Comparison of ENCODE assay signal across 10 mouse cellular contexts in the genomic region with DNA sequence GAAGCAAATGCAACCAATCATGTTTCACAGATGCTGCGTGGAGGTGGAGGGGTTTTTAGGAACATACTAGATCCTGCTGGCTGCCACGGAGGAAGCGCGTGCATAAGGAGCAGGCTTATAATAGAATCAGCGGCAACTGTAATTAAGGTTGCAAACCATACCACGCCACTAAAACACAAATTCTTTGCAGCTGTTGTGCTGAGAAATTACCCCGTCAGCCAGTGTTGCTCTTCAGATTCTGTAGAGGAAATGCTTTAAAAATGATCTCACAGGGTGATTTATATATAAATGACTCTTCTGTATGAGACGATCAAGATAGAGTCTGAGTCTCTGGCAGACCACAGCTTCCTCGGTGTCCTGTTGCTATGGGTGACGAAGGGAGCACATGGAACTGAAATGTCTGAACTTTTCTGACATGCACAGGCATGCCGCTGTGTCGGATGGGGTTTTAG. TPM values are rescaled to one million over a fixed set of nuclear protein-coding genes. Genes with fewer than 3 reads are reported as not detected.
A peak's percentile ranks its signal among the peaks of the same experiment; 100 is the strongest.
DNase-seq lines count a peak whose midpoint lies in the region; ATAC-seq and TF ChIP-seq lines count a peak whose summit lies in the region.
"Had no signal": no experiment of that assay in that cellular context is flagged by ENCODE, and none has a peak within 500 bp of the region (broad histone marks: within the 10 kb centered on the region; RNA-seq: fewer than 3 reads in every experiment).

No protein-coding gene starts in this region.

- H3K4me2 ChIP-seq in heart, embryonic 12.5 days, result no peak overlapping the region
- H3K4me2 ChIP-seq: hindbrain, embryonic 15.5 days had no signal

- H3K9me3 ChIP-seq in midbrain, embryonic 10.5 days (replicated peaks), result no peaks in the 10 kb centered on the region
- no peaks in the 10 kb centered on the region for H3K9me3 ChIP-seq in heart, embryonic 12.5 days (replicated peaks)
- H3K9me3 ChIP-seq: hindbrain, embryonic 15.5 days had no signal

- peak; percentile 56 for DNase-seq in left cerebral cortex, adult 11 months (ENCODE audit: low spot score)
- DNase-seq in left cerebral cortex, postnatal 4 days, result no peak
- DNase-seq in induced T-regulatory cell, adult 2 months (ENCODE audit: low read depth), result peak; percentile 22
- DNase-seq in B cell, adult 2 months, result no peak
- DNase-seq in midbrain, embryonic 10.5 days (ENCODE audit: low spot score), result no peak

- no peak for TF ChIP-seq CTCF in cortical plate, adult 2 months (IDR thresholded peaks at IDR 0.05; ENCODE audit: extremely low read depth, insufficient read depth, low read length)
- no peak for TF ChIP-seq CTCF in olfactory bulb, adult 2 months (IDR thresholded peaks at IDR 0.05; ENCODE audit: insufficient read depth, low read depth, low read length)

- no peak for ATAC-seq in heart, embryonic 12.5 days (ENCODE audit: insufficient number of reproducible peaks, low FRiP score)
- ATAC-seq: midbrain, embryonic 16.5 days had no signal

- peaks cover 6% of the 10 kb centered on the region for H3K4me1 ChIP-seq in cortical plate, adult 2 months (ENCODE audit: control insufficient read depth, insufficient read depth, low read length)
- peaks cover 34% of the 10 kb centered on the region for H3K4me1 ChIP-seq in olfactory bulb, adult 2 months (ENCODE audit: control insufficient read depth, insufficient read depth, low read length)
- no peaks in the 10 kb centered on the region for H3K4me1 ChIP-seq in midbrain, embryonic 10.5 days
- peaks cover 58% of the 10 kb centered on the region for H3K4me1 ChIP-seq in heart, embryonic 12.5 days (replicated peaks)

- no peaks in the 10 kb centered on the region for H3K27me3 ChIP-seq in midbrain, embryonic 10.5 days (ENCODE audit: low read depth, poor library complexity, severe bottlenecking)
- H3K27me3 ChIP-seq in heart, embryonic 12.5 days (replicated peaks), result no peaks in the 10 kb centered on the region
- H3K27me3 ChIP-seq: hindbrain, embryonic 15.5 days had no signal

- H3K27ac ChIP-seq in cortical plate, adult 2 months (ENCODE audit: insufficient read depth, low read length), result no peak overlapping the region
- peak overlapping the region; percentile 90 for H3K27ac ChIP-seq in olfactory bulb, adult 2 months (ENCODE audit: insufficient read depth, low read depth, low read length)
- H3K27ac ChIP-seq in midbrain, embryonic 10.5 days (replicated peaks), result no peak overlapping the region
- H3K27ac ChIP-seq in heart, embryonic 12.5 days (ENCODE audit: poor library complexity, severe bottlenecking), result no peak overlapping the region; the same call in 1 of the 2 replicates
- H3K27ac ChIP-seq: hindbrain, embryonic 15.5 days had no signal

- peaks cover 86% of the 10 kb centered on the region for H3K36me3 ChIP-seq in midbrain, embryonic 10.5 days
- peaks cover 31% of the 10 kb centered on the region for H3K36me3 ChIP-seq in heart, embryonic 12.5 days

- WGBS in olfactory bulb, adult 2 months, result 20% methylated on average over 12 of the region's 12 CpGs
- 92% methylated on average over 12 of the region's 12 CpGs for WGBS in midbrain, embryonic 10.5 days
- 68% methylated on average over 12 of the region's 12 CpGs for WGBS in heart, embryonic 12.5 days

- TF ChIP-seq POLR2A in cortical plate, adult 2 months (IDR thresholded peaks at IDR 0.05; ENCODE audit: extremely low read depth, insufficient read depth, low read length), result 0 out of 2 replicates have a peak, but pooled peaks have one; percentile 27
- TF ChIP-seq POLR2A in olfactory bulb, adult 2 months (IDR thresholded peaks at IDR 0.05; ENCODE audit: insufficient read depth, low read depth, low read length), result no peak

- peak overlapping the region; percentile 18 for H3K4me3 ChIP-seq in cortical plate, adult 2 months (ENCODE audit: insufficient read depth, low read length)
- peak overlapping the region; percentile 70 for H3K4me3 ChIP-seq in olfactory bulb, adult 2 months (ENCODE audit: insufficient read depth, low read depth, low read length)
- no peak overlapping the region for H3K4me3 ChIP-seq in midbrain, embryonic 10.5 days
- no peak overlapping the region for H3K4me3 ChIP-seq in heart, embryonic 12.5 days
- H3K4me3 ChIP-seq: hindbrain, embryonic 15.5 days had no signal

- H3K9ac ChIP-seq in heart, embryonic 12.5 days, result no peak overlapping the region
- H3K9ac ChIP-seq: hindbrain, embryonic 15.5 days had no signal

- intact Hi-C loops in left cerebral cortex, postnatal 4 days (cut with DNase I), result loop anchor here (5.0 kb wide), 1 partner anchor 33 kb away; no protein-coding TSS in a partner anchor

RNA-seq across cellular contexts. Expression of a gene that starts 40.1 kb away (rescaled TPM):
- 10 to 100 TPM; 62.9 TPM for total RNA-seq in left cerebral cortex, postnatal 4 days (2021)
- 35.4 and 40.9 TPM in 2 replicates for polyA plus RNA-seq in cortical plate, adult 2 months (2012; rRNA removed)
- polyA plus RNA-seq in olfactory bulb, adult 2 months (2012; ENCODE audit: insufficient read depth, insufficient read length, low replicate concordance, missing spikeins), result 90.7 TPM in 1 of 2 replicates, not detected in the other
- 62.9 and 74.4 TPM in 2 replicates for polyA plus RNA-seq in midbrain, embryonic 10.5 days (2016; fragmentation: Nextera tagmentation; extraction: Ambion mirVana)
- 34.2 and 35.6 TPM in 2 replicates for polyA plus RNA-seq in heart, embryonic 12.5 days (2016; fragmentation: Nextera tagmentation; extraction: Ambion mirVana)

RNA-seq across cellular contexts. Expression of a gene that starts 52.0 kb away (rescaled TPM):
- total RNA-seq in left cerebral cortex, postnatal 4 days (2021), result 1 to 10 TPM in 1 of 2 experiments, under 1 TPM in 1; 0.95 to 1.7 TPM
- 0.44 and 0.45 TPM in 2 replicates for polyA plus RNA-seq in cortical plate, adult 2 months (2012; rRNA removed)
- not detected in 2 replicates for polyA plus RNA-seq in olfactory bulb, adult 2 months (2012; ENCODE audit: insufficient read depth, insufficient read length, low replicate concordance, missing spikeins)
- 0.28 and 0.53 TPM in 2 replicates for polyA plus RNA-seq in midbrain, embryonic 10.5 days (2016; fragmentation: Nextera tagmentation; extraction: Ambion mirVana)
- 0.42 and 1.5 TPM in 2 replicates for polyA plus RNA-seq in heart, embryonic 12.5 days (2016; fragmentation: Nextera tagmentation; extraction: Ambion mirVana)

Comparison
In these comparisons a context has a peak if more than half of its experiments do, and no peak if none do; other contexts are left out.
1. DNase-seq: peak in left cerebral cortex, adult 11 months (single experiment) and induced T-regulatory cell, adult 2 months (single experiment); none in left cerebral cortex, postnatal 4 days (single experiment), B cell, adult 2 months (0 of 2) and midbrain, embryonic 10.5 days (single experiment).
2. H3K4me3 ChIP-seq: peak in cortical plate, adult 2 months (single experiment) and olfactory bulb, adult 2 months (single experiment); none in midbrain, embryonic 10.5 days (single experiment) and heart, embryonic 12.5 days (single experiment).